Mouse (Mus musculus) natural killer cell, adult 2 months (primary cell): Measurements from ENCODE around the gene Gm21083.
A peak's percentile ranks its signal among the peaks of the same experiment; 100 is the strongest.
"Not testable (repeated sequence)": the region's sequence is repeated elsewhere in the genome, so short reads cannot be mapped to it uniquely, and the experiment has no call there.

ENCODE experiments used
- DNase-seq, 2 experiments: peaks; one replicate each; pipeline ENCODE4 v3.0.0; 2022; ENCODE audit warnings: low spot score in 2 of 2

The Gm21083 gene

GRCm38 (mm10) chr5:15577033-15577432, at the start of gene Gm21083:
Gene Gm21083, plus strand, starts transcription at chr5:15577333.
- DNase-seq, result not testable (repeated sequence)

DNA sequence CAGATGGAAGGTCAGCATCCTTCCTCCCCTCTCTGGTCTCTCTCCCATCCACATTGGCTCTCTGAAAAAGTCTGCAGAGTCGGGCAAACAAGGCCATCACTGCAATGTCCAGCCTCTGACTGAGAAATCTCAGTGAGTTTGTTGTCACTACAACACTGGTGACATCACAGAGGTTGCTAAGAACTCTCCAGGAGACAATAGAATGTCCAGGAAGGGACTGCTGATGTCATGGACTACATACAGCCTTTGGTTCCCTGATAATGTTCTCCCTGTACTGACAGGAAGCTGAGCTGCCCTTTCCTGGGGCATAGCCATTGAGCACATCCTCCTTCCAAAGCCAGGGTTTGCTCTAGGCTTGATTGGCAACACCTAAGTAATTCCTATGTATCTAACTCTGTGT, 48.0 kb upstream of the Gm21083 start, which contains the start of gene Gm21190:
Gm21190 (minus strand) TSS at position 101 of the 400 bp plus-strand sequence.
- DNase-seq, result not testable (repeated sequence)

- DNase-seq, result not testable (repeated sequence)
Observed at GRCm38 (mm10) chr5:15548642-15549041, 28.5 kb upstream of the Gm21083 start.

DNA sequence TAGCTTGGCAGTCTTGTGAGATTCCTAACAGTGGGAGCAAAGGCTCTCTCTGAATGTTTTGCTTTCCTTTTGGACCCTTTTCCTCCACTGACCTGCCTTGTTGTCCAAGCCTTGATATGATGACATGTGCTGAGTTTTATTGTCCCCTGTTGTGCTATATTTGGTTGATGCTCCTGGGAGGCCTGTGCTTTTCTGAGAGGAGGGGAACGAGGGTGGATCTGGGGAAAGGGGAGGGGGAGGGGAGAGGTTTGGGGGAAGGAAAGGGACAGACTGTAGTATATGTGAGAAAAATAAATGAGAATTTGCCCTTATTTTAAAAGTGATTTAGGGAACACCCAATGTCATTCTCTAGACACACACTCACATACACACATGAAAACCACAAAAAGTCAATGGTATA, 28.0 kb upstream of the Gm21083 start:
- not testable (repeated sequence) for DNase-seq

DNA sequence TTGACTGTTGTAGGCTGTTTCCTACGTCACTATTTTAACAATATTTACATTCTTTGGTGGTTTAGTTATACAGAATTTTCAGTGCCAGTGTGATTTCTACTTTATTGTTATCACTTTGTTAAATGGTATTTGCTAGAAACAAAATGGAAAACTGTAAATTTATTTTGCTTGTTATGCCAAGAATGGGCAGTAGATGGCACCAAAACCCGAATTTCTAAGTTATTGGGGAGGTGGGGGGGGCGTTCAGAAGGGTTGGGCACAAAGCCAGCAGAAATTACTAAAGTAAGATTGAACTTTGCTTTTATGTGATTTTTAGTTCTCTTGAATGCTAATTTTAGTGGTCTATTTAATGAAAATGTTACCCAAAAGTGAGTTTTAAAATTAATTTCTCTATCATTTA, 27.5 kb upstream of the Gm21083 start:
- not testable (repeated sequence) for DNase-seq

DNA sequence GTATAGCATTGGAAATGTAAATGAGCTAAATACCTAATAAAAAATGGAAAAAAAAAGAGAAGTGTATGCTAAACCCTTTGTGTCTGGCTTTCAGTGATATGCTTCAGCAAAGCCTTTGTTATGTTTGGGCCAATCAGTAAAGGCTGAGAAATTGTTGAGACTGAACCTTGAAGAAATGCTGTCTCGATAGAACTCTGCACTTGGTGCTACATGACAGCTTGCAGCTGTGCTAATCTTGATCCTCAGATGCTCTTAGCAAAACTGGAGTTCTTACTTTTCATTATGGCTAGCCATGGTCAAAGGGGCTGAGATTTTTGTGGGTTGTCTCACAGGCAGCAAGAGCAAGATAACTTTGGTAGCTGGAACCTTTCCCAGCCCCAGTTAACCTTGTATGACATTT, 18.5 kb upstream of the Gm21083 start:
- DNase-seq, result not testable (repeated sequence)

GRCm38 (mm10) chr5:15561425-15562264, 15.5 kb upstream of the Gm21083 start:
- DNase-seq, result not testable (repeated sequence)

GRCm38 (mm10) chr5:15573735-15574134, 3.4 kb upstream of the Gm21083 start:
- not testable (repeated sequence) for DNase-seq

GRCm38 (mm10) chr5:15586351-15586750, 9.2 kb downstream of the Gm21083 start:
- not testable (repeated sequence) for DNase-seq

DNA sequence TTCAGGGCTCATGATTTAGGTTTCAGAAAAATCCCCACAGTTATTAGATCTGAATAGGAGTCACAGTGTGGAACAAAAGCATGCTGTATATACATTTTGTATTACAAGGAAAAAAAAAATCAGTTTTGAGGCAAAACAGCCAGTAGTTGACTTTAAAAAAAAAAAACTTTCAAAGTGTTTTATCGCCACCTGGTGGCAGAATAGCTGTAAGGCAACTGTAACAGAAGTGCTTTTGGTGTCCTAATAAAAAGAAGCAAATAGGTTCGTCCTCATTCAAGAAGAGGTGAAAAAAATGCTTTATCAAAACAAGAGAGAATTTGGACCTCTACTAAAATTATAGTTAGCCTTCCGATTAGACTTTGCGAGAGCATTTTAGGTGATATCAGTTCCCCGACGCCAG, 11.2 kb downstream of the Gm21083 start:
- DNase-seq, result not testable (repeated sequence)

DNA sequence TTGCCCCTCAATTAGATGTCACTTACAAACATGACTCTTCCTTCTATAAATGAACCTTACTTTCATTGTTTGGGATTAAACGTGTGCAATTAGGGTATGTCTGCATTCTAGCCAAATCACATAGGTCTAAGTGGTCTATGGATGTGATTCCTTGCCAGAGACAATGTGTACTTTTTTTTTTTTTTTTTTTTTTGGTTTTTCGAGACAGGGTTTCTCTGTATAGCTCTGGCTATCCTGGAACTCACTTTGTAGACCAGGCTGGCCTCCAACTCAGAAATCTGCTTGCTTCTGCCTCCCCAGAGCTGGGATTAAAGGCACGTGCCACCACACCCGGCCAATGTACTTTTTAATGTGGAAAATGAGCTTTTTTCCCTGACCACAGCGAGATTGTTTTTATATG, 13.5 kb downstream of the Gm21083 start:
- not testable (repeated sequence) for DNase-seq

DNA sequence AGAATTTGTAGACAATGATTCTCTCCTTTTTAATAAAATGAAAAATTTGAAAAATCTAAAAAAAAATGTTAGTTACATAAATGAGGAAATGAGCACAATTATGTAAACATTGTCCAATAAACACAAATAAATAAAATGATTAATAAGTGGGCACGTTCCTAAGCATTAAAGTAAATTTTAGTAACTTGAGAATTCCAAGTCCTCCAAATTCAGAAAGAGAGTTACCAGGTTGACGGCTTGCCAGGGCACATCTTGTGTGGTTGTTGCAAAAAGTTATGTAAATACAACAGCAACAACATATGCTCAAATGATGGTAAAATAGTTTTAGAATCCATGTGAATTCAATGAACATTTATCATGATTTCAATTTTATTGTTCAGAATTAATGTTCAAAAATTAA, 14.4 kb downstream of the Gm21083 start:
- not testable (repeated sequence) for DNase-seq

GRCm38 (mm10) chr5:15598831-15599230, 21.7 kb downstream of the Gm21083 start:
- not testable (repeated sequence) for DNase-seq

DNA sequence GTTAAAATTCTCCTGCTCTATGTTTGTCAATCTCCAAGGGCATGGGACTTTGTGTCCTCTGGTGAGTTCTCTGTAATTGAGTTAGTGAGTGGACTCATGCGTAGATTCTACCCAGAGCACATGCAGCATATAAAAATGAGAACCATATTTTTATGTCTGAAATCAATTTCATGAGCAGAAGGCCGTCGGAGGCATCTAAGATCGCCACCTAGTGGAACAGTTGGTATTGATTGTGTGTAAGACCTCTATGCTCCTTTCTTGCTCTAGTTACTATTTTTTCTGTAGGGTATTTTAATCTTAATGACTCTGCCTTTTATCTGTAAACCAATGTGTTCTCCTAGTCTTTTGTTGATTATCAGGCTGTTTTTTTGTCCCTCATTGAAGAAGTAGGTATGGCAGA, 23.2 kb downstream of the Gm21083 start:
- not testable (repeated sequence) for DNase-seq

GRCm38 (mm10) chr5:15601481-15601880, 24.3 kb downstream of the Gm21083 start:
- DNase-seq, result not testable (repeated sequence)

DNA sequence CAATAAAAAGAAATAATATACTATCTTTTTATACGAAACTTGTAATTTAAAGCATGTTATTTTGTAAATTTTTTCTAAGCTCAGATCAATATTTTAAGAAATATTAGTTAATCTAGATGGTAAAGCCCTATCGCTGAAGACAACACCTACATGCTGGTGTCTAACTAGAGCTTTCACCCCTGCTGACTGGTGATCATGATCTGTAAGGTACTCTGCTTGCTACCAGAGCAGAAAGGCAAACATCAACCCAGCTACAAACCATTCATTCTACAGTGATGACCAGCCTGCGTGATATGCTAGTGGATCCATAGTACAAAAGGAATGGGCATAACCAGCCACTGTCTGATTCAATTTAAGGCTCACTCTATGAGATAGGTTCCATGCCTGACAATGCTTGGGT, 24.8 kb downstream of the Gm21083 start:
- not testable (repeated sequence) for DNase-seq

DNA sequence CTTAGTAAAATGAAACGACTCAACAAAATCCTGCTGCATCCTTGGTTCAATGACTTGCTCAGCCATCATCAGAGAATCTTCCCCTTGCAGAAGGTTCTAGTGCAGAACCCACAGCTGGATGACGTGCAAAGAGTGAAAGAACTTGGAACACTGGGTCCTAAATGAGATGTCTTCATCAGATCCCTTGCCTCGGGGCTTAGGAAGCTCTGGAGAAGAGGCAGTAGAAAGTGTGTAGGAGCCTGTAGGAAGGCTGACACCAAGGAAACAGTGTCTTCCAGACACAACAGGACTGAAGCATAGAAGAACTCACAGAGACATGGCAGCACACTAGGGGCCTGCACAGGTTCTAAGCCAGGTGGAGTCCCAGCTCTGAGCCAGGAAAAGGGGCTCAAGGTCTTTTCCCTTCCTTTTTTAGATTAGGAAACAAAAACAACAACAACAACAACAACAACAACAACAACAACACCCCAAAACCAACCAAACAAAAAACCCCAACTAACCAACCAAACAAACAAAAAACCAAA, 25.4 kb downstream of the Gm21083 start:
- DNase-seq, result not testable (repeated sequence)

DNA sequence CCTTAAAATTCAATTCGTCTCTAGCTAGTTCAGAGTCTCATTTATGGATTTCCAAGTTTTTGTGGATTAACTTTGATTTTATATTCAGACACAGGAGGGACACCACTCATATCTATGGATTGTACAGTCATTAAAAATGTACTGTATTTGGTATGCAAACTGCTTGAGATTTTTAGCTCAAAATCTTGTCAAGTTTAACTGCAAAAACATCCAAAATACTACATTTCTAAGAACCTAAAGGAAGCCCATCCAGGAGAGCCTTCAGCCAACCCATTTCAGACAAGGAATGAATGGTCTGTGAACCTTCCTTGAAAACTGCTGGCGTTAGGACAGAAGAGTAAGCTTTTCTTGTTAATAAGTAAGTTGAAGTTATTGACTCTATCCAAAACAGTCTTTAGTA, 25.9 kb downstream of the Gm21083 start:
- not testable (repeated sequence) for DNase-seq

DNA sequence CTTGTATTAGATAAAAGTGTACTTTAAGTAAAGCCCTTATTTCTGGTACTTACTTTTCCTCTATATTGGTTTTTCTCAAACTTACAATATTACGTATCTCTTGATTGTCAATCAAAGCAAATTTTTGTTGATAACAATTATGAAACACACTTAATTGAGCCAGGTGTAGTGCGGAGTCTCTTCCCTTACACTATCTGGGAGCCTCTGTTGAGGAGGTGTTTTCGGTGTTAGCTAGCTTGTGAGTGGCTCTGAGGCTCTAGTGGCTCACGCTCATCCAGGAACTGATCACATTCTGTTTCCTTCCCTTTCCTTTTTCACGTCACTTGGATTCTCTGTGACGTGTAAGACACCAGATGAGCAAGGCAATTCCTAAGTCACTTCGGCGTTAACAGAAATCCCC, 26.5 kb downstream of the Gm21083 start:
- DNase-seq, result not testable (repeated sequence)

GRCm38 (mm10) chr5:15606677-15607076, 29.5 kb downstream of the Gm21083 start:
- peak in 1 of 2 experiments; percentile 9 for DNase-seq

GRCm38 (mm10) chr5:15610695-15611094, 33.6 kb downstream of the Gm21083 start:
- not testable (repeated sequence) for DNase-seq

GRCm38 (mm10) chr5:15616195-15616594, 39.1 kb downstream of the Gm21083 start:
- not testable (repeated sequence) for DNase-seq

- not testable (repeated sequence) for DNase-seq
Observed at GRCm38 (mm10) chr5:15618764-15619163, 41.6 kb downstream of the Gm21083 start, which contains the start of gene Speer4d. Gene Speer4d, plus strand, starts transcription at chr5:15619064.
